Mouse (Mus musculus): Measurements from ENCODE around the gene Fbxw21. TPM values are rescaled to one million over a fixed set of nuclear protein-coding genes. Genes with fewer than 3 reads are reported as not detected.

The Fbxw21 gene
- total and polyA plus RNA-seq, 2 experiments from 2014 or later = not detected

GRCm38 (mm10) chr9:109119571-109119970 is 42.3 kb downstream of the Fbxw21 start:
- WGBS = 78% methylated on average over 9 of the region's 9 CpGs
- Histone ChIP-seq H3K27ac (ENCODE audit: low read depth) (no peak overlapping the region), H3K4me3 (ENCODE audit: low read depth, low read length) (no peak overlapping the region), H3K27me3 (ENCODE audit: control insufficient read depth, insufficient read depth, low read length) (no peaks in the 10 kb centered on the region), H3K9ac (replicated peaks; ENCODE audit: low read depth, low read length) (no peak overlapping the region), H3K4me1 (ENCODE audit: control insufficient read depth, insufficient read depth) (no peaks in the 10 kb centered on the region), H3K36me3 (replicated peaks; ENCODE audit: control insufficient read depth, insufficient read depth, low read length) (peaks cover 51% of the 10 kb centered on the region), H3K9me3 (replicated peaks; ENCODE audit: control insufficient read depth, low read length) (no peaks in the 10 kb centered on the region), H3K4me2 (ENCODE audit: low read depth, low read length) (no peak overlapping the region)
- TF ChIP-seq CTCF (IDR thresholded peaks at IDR 0.05; ENCODE audit: low read depth) (no peak), EP300 (IDR thresholded peaks at IDR 0.05; ENCODE audit: low read depth) (no peak)
- DNase-seq (ENCODE audit: low spot score) (no peak), ATAC-seq (ENCODE audit: insufficient read depth, low read depth) (no peak)

GRCm38 (mm10) chr9:109118106-109118505 is 43.7 kb downstream of the Fbxw21 start:
- Histone ChIP-seq H3K27me3 (ENCODE audit: control insufficient read depth, insufficient read depth, low read length) (no peaks in the 10 kb centered on the region), H3K36me3 (replicated peaks; ENCODE audit: control insufficient read depth, insufficient read depth, low read length) (peaks cover 65% of the 10 kb centered on the region), H3K4me2 (ENCODE audit: low read depth, low read length) (no peak overlapping the region), H3K4me3 (ENCODE audit: low read depth, low read length) (no peak overlapping the region), H3K27ac (ENCODE audit: low read depth) (no peak overlapping the region), H3K9ac (replicated peaks; ENCODE audit: low read depth, low read length) (no peak overlapping the region), H3K9me3 (replicated peaks; ENCODE audit: control insufficient read depth, low read length) (no peaks in the 10 kb centered on the region), H3K4me1 (ENCODE audit: control insufficient read depth, insufficient read depth) (no peaks in the 10 kb centered on the region)
- no peak for DNase-seq (ENCODE audit: low spot score)
- no peak for TF ChIP-seq EP300 (IDR thresholded peaks at IDR 0.05; ENCODE audit: low read depth)
- TF ChIP-seq CTCF (IDR thresholded peaks at IDR 0.05; ENCODE audit: low read depth) = no peak
- WGBS = 76% methylated on average over 4 of the region's 4 CpGs
- ATAC-seq (ENCODE audit: insufficient read depth, low read depth) = peak; percentile 34; the same call in 1 of the 2 replicates

GRCm38 (mm10) chr9:109116205-109116604 is 45.6 kb downstream of the Fbxw21 start:
- Histone ChIP-seq H3K4me2 (ENCODE audit: low read depth, low read length) (no peak overlapping the region), H3K27ac (ENCODE audit: low read depth) (no peak overlapping the region), H3K9ac (replicated peaks; ENCODE audit: low read depth, low read length) (no peak overlapping the region), H3K4me1 (ENCODE audit: control insufficient read depth, insufficient read depth) (no peaks in the 10 kb centered on the region), H3K4me3 (ENCODE audit: low read depth, low read length) (no peak overlapping the region), H3K9me3 (replicated peaks; ENCODE audit: control insufficient read depth, low read length) (no peaks in the 10 kb centered on the region), H3K36me3 (replicated peaks; ENCODE audit: control insufficient read depth, insufficient read depth, low read length) (peaks cover 84% of the 10 kb centered on the region), H3K27me3 (ENCODE audit: control insufficient read depth, insufficient read depth, low read length) (no peaks in the 10 kb centered on the region)
- DNase-seq (ENCODE audit: low spot score) = no peak
- ATAC-seq (ENCODE audit: insufficient read depth, low read depth) = no peak
- TF ChIP-seq CTCF (IDR thresholded peaks at IDR 0.05; ENCODE audit: low read depth) (no peak), EP300 (IDR thresholded peaks at IDR 0.05; ENCODE audit: low read depth) (no peak)
- WGBS = 85% methylated on average over 10 of the region's 10 CpGs

- DNase-seq (ENCODE audit: low spot score) = no peak
- WGBS = 89% methylated on average over 7 of the region's 7 CpGs
- no peak overlapping the region for H3K4me2 ChIP-seq (ENCODE audit: low read depth, low read length)
- no peaks in the 10 kb centered on the region for H3K4me1 ChIP-seq (ENCODE audit: control insufficient read depth, insufficient read depth)
- no peaks in the 10 kb centered on the region for H3K27me3 ChIP-seq (ENCODE audit: control insufficient read depth, insufficient read depth, low read length)
- no peak for TF ChIP-seq EP300 (IDR thresholded peaks at IDR 0.05; ENCODE audit: low read depth)
- no peak for TF ChIP-seq CTCF (IDR thresholded peaks at IDR 0.05; ENCODE audit: low read depth)
- no peak overlapping the region for H3K4me3 ChIP-seq (ENCODE audit: low read depth, low read length)
- peaks cover 98% of the 10 kb centered on the region for H3K36me3 ChIP-seq (replicated peaks; ENCODE audit: control insufficient read depth, insufficient read depth, low read length)
- no peak overlapping the region for H3K27ac ChIP-seq (ENCODE audit: low read depth)
- H3K9ac ChIP-seq (replicated peaks; ENCODE audit: low read depth, low read length) = no peak overlapping the region
- no peaks in the 10 kb centered on the region for H3K9me3 ChIP-seq (replicated peaks; ENCODE audit: control insufficient read depth, low read length)
- ATAC-seq (ENCODE audit: insufficient read depth, low read depth) = no peak
Measured at GRCm38 (mm10) chr9:109114871-109115270, 47.0 kb downstream of the Fbxw21 start.

GRCm38 (mm10) chr9:109114276-109114675 is 47.6 kb downstream of the Fbxw21 start:
- Histone ChIP-seq H3K9ac (replicated peaks; ENCODE audit: low read depth, low read length) (no peak overlapping the region), H3K27ac (ENCODE audit: low read depth) (no peak overlapping the region), H3K4me2 (ENCODE audit: low read depth, low read length) (no peak overlapping the region), H3K4me3 (ENCODE audit: low read depth, low read length) (no peak overlapping the region), H3K4me1 (ENCODE audit: control insufficient read depth, insufficient read depth) (no peaks in the 10 kb centered on the region), H3K36me3 (replicated peaks; ENCODE audit: control insufficient read depth, insufficient read depth, low read length) (peaks cover 99% of the 10 kb centered on the region), H3K9me3 (replicated peaks; ENCODE audit: control insufficient read depth, low read length) (no peaks in the 10 kb centered on the region), H3K27me3 (ENCODE audit: control insufficient read depth, insufficient read depth, low read length) (no peaks in the 10 kb centered on the region)
- DNase-seq (ENCODE audit: low spot score) (no peak), ATAC-seq (ENCODE audit: insufficient read depth, low read depth) (no peak)
- 88% methylated on average over 11 of the region's 11 CpGs for WGBS
- TF ChIP-seq CTCF (IDR thresholded peaks at IDR 0.05; ENCODE audit: low read depth) = no peak
- TF ChIP-seq EP300 (IDR thresholded peaks at IDR 0.05; ENCODE audit: low read depth) = no peak

GRCm38 (mm10) chr9:109113331-109113730 is 48.5 kb downstream of the Fbxw21 start:
- ATAC-seq (ENCODE audit: insufficient read depth, low read depth) = no peak
- Histone ChIP-seq H3K4me2 (ENCODE audit: low read depth, low read length) (no peak overlapping the region), H3K27me3 (ENCODE audit: control insufficient read depth, insufficient read depth, low read length) (no peaks in the 10 kb centered on the region), H3K4me1 (ENCODE audit: control insufficient read depth, insufficient read depth) (no peaks in the 10 kb centered on the region), H3K9me3 (replicated peaks; ENCODE audit: control insufficient read depth, low read length) (no peaks in the 10 kb centered on the region), H3K27ac (ENCODE audit: low read depth) (no peak overlapping the region), H3K9ac (replicated peaks; ENCODE audit: low read depth, low read length) (no peak overlapping the region), H3K36me3 (replicated peaks; ENCODE audit: control insufficient read depth, insufficient read depth, low read length) (peaks cover 100% of the 10 kb centered on the region), H3K4me3 (ENCODE audit: low read depth, low read length) (no peak overlapping the region)
- no peak for DNase-seq (ENCODE audit: low spot score)
- TF ChIP-seq EP300 (IDR thresholded peaks at IDR 0.05; ENCODE audit: low read depth) = no peak
- TF ChIP-seq CTCF (IDR thresholded peaks at IDR 0.05; ENCODE audit: low read depth) = no peak
- whole genome bisulfite sequencing = 87% methylated on average over 8 of the region's 8 CpGs

All from heart, postnatal 0 days (tissue).